Mouse (Mus musculus) layer of hippocampus, postnatal 36 days (tissue): Measurements from ENCODE around the gene Cyp2b10. TPM values are rescaled to one million over a fixed set of nuclear protein-coding genes. Genes with fewer than 3 reads are reported as not detected.
"Not testable (repeated sequence)": the region's sequence is repeated elsewhere in the genome, so short reads cannot be mapped to it uniquely, and the experiment has no call there.

ENCODE experiments used
- DNase-seq, 2 experiments: peaks; one replicate each; pipeline ENCODE4 v3.0.0; 2022
- total RNA-seq, 2 experiments: library from RNA; stranded (reverse); gene quantifications; 2 replicates each; pipeline ENCODE4 v1.2.3; 2021

Cyp2b10 gene
- total RNA-seq, result under 1 TPM; 0.17 to 0.33 TPM

DNA sequence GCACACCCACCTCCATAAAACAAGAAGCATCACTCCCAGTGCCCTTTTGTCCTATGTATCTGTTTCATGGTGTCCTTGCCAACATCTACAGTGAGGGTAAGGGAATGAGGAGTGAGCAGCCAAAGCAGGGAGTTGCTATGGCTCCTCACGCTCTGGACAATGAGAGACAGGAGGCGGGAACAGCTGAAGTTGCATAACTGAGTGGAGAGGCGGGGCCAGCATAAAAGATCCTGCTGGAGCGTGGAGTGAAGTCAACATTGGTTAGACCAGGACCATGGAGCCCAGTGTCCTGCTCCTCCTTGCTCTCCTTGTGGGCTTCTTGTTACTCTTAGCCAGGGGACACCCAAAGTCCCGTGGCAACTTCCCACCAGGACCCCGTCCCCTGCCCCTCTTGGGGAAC is at the start of gene Cyp2b10:
Cyp2b10 (plus strand) TSS at position 210 of the 400 bp plus-strand sequence.
- DNase-seq, result no peak

DNA sequence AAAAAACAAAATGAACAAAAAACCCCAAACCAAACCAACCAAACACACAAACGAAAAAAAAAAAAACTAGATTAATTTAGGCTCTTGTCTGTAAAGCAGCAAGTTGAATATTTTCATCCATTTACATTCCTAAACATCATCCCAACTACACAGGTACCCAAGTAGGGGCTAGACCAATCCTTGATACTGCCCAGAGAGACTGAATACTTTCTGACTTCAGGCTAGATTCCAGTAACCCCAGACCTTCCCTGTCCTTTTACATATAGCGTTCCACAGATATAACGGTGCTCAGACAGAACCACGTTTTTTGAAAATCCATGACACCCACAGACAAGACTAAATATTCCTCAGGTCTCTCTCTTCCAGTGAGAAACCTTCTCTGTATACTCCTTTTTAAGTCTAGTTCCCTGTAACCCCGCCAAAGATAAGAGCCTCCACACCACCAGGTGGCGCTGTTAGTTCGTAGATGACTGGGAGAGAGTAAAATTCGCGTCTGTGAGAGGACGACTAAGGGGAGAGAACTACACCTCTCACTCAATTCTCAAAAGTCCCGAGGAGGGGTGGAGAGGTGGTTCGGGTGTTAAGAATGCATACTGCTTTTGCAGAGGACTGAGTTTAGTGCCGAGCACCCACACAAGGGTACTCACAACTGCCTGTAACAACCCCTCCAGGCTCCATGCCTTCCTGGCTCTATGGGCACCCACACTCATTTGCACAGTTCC is 49.5 kb upstream of the Cyp2b10 start:
- peak; percentile 81 to 84 for DNase-seq

DNA sequence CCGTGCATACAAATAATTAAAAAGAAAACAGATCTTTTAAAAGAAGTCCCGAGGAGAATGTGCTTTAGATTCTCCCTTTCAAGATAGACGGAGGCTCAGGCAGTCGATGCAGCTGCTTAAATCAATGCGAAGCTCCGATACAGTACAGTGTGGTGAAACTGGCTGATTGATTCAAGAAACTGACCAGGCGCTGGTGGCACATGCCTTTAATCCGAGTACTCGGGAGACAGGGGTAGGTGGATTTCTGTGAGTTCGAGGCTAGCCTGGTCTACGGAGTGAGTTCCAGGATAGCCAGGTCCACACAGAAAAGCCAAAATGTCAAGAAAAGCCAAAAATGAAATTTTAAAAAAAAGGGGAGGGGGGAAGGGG is 49.0 kb upstream of the Cyp2b10 start:
- no peak for DNase-seq

DNA sequence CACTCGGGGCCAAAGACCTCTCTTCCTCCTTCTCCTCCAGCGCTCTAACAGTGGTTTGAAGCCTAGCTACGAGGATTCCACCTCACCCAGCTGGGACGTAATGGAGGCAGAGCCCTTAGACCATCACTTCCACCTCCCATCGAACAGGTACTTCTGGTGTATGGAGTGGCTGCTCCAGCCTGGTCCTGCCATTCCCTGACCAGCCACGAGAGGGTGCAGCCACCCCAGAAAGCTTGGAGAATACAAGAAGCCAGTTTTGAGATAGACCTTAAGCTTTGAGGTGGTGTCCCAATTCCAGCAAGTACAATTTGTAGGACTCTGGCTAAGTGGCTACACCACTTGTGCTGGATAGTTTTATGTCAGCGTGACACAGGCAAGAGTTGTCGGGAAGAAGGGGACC is 42.3 kb upstream of the Cyp2b10 start:
- peak; percentile 39 to 48 for DNase-seq

DNA sequence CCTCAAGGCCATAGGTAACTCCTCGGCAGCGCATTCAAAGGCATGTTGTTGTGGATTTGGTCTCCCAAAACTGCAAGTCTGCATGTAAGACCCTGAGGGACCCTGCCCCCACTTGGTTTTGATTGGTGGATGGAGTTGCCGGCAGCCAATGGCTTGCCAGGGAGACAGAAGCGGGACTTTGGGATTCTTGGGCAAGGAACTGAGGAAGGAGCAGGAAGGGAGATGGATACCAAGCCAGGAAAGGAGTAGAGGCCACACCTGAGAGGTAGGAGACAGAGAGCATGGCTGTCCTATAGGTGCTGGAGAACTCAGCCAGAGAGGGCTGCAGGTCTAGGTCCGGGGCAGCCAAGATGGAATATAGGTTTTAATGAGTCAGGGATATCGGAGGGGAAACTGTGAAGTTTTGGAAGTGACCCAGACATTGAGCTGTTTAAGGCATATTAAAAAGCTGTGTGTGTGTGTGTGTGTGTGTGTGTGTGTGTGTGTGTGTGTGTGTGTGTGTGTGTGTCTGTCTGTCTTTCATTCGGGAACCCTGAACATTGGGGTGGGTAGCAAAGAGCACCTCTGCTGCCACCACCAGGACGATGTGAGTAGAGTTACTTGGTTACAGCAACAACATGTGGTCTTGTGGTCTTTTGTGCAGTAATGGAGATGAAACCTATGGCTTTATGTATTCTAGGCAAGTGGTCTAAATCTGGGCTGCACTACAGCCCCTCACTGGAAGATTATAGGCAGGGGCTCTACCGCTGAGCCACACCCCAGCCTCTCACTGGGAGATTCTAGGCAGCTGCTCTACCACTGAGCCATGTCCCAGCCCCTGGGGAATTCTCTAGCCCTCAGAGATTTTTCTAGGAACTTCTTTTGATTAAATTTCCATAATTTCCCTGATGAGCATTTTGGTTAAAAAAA is 37.2 kb upstream of the Cyp2b10 start:
- DNase-seq, result no peak

- no peak for DNase-seq
Measured at GRCm38 (mm10) chr7:25862365-25862764, 35.1 kb upstream of the Cyp2b10 start.

GRCm38 (mm10) chr7:25863756-25864155 is 33.7 kb upstream of the Cyp2b10 start:
- DNase-seq, result no peak

- no peak for DNase-seq
Measured at GRCm38 (mm10) chr7:25864861-25865260, 32.6 kb upstream of the Cyp2b10 start.

DNA sequence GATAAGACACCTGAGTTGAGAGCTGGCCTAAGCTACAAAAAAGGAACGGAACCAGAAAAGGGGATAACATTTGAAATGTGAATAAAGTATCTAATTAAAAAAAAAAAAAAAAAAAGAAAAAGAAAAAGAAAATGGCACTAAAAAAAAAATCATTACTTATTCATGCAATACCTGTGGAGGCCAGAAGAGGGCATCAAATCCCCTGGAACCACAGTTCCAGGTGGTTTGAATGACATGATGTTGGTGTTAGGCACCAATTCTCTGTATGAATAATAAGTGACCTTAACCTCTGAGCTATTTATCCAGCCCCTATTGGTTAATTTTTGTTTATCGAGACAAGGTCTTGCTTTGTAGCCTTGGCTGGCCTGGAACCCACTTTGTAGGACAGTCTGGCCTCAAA is 27.6 kb upstream of the Cyp2b10 start:
- DNase-seq, result no peak

- no peak for DNase-seq
Measured at GRCm38 (mm10) chr7:25872624-25873023, 24.8 kb upstream of the Cyp2b10 start.

DNA sequence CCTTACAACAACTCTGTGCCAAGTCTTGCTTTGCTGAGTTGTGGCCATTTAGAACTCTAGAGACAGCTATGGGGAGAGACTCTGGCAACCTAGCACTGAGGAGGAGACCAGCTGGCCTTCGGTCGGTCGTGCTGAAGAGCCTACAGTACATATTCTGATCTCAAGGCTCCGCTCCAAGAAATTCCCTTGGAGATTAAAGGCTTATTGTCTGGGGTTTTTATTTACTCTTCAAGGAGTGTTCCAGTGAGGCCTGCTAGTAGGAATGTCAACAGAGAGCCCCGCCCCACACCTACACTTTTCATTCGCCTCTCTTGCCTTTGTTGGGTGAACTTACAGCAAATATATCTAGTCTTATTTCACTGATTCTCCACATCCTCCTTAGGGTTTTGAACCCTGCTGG is 18.7 kb upstream of the Cyp2b10 start:
- DNase-seq, result no peak

- not testable (repeated sequence) for DNase-seq
Measured at GRCm38 (mm10) chr7:25880721-25881120, 16.7 kb upstream of the Cyp2b10 start.

GRCm38 (mm10) chr7:25884272-25884671 is 13.1 kb upstream of the Cyp2b10 start:
- DNase-seq, result no peak

- no peak for DNase-seq
Measured at GRCm38 (mm10) chr7:25887758-25888157, 9.7 kb upstream of the Cyp2b10 start.

DNA sequence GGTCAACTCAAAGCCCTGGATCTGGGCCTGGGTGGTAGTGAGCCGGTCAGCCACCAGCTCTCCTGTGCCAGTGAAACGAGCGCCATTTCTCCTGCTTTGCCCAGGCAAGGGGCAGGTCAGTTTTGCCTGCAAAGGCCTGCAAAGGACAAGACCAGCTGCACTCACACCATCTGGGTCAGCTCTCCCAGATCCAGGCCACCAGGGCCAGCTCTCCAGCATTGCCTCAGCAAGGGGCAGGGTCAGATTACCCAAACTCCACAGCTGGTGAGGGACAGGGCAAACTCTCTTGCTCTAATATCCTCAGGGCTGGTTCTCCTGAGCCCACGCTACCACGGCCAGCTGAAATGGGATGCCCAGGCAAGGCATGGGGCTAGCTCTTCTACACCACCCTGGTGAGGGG is 4.3 kb upstream of the Cyp2b10 start:
- DNase-seq, result no peak

DNA sequence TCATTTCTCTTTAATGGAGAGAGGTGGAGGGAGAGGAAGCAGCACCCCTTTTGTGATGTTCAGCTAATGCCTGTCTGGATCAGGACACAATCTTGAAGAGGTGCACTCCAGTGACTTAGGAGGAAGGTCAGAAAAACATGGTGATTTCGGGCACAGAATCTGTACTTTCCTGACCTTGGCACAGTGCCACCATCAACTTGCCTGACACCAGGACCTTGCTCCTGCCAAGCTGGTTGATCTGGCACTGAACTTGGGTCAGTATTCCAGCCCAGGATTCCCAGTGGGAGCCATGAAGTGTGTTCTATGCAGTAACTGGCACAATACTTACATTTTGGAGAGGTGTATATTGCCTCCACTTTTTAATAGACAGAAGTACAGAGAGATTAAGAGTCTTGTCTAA is 2.3 kb upstream of the Cyp2b10 start:
- DNase-seq, result no peak

DNA sequence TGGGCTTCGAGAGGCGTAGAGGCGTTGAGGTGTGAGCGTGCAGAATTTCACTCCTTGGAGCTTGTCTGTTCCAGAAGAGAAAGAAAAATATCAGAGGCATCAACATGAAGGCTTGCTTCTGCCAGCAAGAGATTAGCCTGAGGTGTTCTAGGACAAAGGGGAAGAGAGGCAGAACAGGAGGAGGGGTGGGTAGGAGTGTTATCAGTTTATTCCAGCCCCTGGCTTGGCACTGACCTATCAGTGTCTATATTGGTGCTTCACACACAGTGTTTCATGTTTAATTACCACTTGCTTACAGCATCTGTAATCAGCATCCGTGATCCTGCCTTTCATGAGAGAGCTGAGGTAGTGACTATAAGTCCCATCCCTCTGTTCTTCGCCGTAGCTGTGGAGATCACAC is 644 bp downstream of the Cyp2b10 start:
- DNase-seq, result no peak

DNA sequence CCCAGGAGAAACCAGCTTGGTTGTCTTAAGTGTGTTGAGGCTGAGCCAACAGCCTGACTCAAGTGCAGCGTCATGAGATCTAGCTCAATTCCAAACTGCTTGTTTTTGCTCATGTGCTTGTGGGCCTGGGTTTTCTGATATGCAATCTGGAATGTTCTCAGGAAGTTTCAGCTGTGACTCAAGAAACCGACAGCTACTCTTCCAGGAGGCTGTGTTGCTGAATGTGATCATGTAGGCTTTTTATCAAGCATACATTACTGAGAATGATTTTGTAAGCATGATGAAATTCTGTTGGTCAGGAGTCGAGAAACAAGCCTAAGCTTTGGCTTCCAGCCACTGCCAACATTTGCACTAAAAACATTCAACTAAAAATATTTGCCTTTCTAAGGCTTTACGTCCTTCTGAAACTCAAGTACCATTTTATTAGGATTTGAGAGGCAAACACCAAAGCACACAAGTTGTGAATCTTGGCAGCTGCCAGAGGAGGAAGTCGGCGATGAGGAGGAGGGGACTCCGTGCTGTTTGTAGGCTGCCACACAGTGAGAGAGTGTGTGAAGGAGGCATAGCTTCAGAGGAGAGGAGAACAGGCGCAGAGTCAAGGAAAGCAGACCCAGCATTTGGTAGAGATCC is 4.8 kb downstream of the Cyp2b10 start:
- peak in 1 of 2 experiments; percentile 3 for DNase-seq

- DNase-seq, result no peak
Measured at GRCm38 (mm10) chr7:25903156-25903555, 5.7 kb downstream of the Cyp2b10 start.

DNA sequence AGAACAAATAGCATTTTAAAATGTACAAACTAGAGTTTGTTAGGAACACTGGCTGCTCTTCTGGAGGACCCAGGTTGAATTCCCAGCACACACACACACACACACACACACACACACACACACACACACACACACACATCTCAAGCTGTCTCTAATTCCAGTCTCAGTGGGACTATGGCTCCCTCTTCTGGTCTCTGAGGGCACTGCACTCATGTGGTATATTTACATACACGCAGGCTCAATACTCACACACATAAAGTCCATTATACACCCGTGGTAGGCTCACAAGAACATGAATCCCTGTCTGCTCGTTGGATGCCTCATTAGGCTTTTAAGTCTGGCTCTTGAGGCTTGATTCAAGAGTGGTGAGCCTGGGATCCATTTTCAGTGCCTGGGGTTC is 6.6 kb downstream of the Cyp2b10 start:
- DNase-seq, result no peak

GRCm38 (mm10) chr7:25904489-25904888 is 7.1 kb downstream of the Cyp2b10 start:
- no peak for DNase-seq

DNA sequence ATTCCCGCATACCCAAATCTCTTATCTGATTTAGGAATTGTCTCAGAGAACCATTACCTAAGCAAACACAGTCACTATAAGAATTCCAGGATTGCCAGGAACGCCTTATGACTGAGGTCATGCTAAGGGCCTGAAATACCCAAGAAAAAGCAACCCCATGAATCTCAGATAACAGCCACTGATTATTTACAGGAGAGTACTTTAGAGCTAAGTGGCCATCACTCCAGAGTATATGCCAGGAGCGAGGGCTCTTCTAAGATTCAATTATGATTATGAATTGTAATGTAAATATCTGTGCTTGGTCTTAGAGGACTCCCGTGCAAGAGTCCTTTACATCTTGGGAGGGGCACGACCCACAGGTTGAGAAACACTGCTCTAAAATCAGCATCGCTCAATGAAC is 10.0 kb downstream of the Cyp2b10 start:
- no peak for DNase-seq

GRCm38 (mm10) chr7:25910046-25910445 is 12.6 kb downstream of the Cyp2b10 start:
- no peak for DNase-seq
